Mouse (Mus musculus) heart, embryonic 14.5 days (tissue): ENCODE results near the gene Rpl11. TPM values are rescaled to one million over a fixed set of nuclear protein-coding genes. Genes with fewer than 3 reads are reported as not detected.

Experiments
- ATAC-seq: fragments of 200-750 bp; cut with Nextera tagmentation; 2 replicates; pipeline ENCODE4 v1.8.0; 2017; ENCODE audit warnings: low read depth, moderate TSS enrichment; ENCODE audit not compliant: insufficient number of reproducible peaks, insufficient read depth, low FRiP score
- H3K27ac ChIP-seq, 2 experiments: fragments of 200-500 bp in 1 of 2; fragments of 300-500 bp in 1 of 2; sonication (generic) in 1 of 2; replicated peaks in 1 of 2; 2 replicates each; pipeline ENCODE4 v1.5.1; 2012 to 2014; ENCODE audit warnings: low read depth in 2 of 2, low read length in 2 of 2, control low read depth in 1 of 2, mild to moderate bottlenecking in 1 of 2, mixed read lengths in 1 of 2; ENCODE audit not compliant: control insufficient read depth in 1 of 2, insufficient read depth in 1 of 2
- H3K27me3 ChIP-seq: fragments of 300-500 bp; sonication (generic); 2 replicates; pipeline ENCODE4 v1.6.1; 2014; ENCODE audit warnings: mild to moderate bottlenecking, low read length, control low read depth; ENCODE audit not compliant: control insufficient read depth, insufficient read depth
- H3K36me3 ChIP-seq: fragments of 300-500 bp; sonication (generic); 2 replicates; pipeline ENCODE4 v1.6.1; 2014; ENCODE audit warnings: mild to moderate bottlenecking, control low read depth, low read length, mixed read lengths; ENCODE audit not compliant: control insufficient read depth, insufficient read depth
- H3K4me1 ChIP-seq, 2 experiments: fragments of 200-500 bp in 1 of 2; fragments of 300-500 bp in 1 of 2; sonication (generic) in 1 of 2; 2 replicates each; pipeline ENCODE4 v1.6.1; 2012 to 2014; ENCODE audit warnings: low read length in 2 of 2, control low read depth in 1 of 2, mixed read lengths in 1 of 2; ENCODE audit not compliant: control insufficient read depth in 2 of 2, insufficient read depth in 2 of 2
- H3K4me2 ChIP-seq: fragments of 300-500 bp; sonication (generic); 2 replicates; pipeline ENCODE4 v1.6.1; 2014; ENCODE audit warnings: mild to moderate bottlenecking, low read length
- H3K4me3 ChIP-seq, 2 experiments: fragments of 200-500 bp in 1 of 2; fragments of 300-500 bp in 1 of 2; sonication (generic) in 1 of 2; 2 replicates each; pipeline ENCODE4 v1.5.1; 2012 to 2014; ENCODE audit warnings: low read length in 2 of 2, mild to moderate bottlenecking in 2 of 2, control low read depth in 1 of 2, low read depth in 1 of 2, moderate library complexity in 1 of 2; ENCODE audit not compliant: control insufficient read depth in 1 of 2, insufficient read depth in 1 of 2
- H3K9ac ChIP-seq: fragments of 300-500 bp; sonication (generic); 2 replicates; pipeline ENCODE4 v1.6.1; 2014; ENCODE audit warnings: mild to moderate bottlenecking, low read length
- H3K9me3 ChIP-seq: fragments of 300-500 bp; sonication (generic); 2 replicates; pipeline ENCODE4 v1.6.1; 2016; ENCODE audit warnings: low read length, control low read depth; ENCODE audit not compliant: control insufficient read depth
- WGBS: fragments of 180-500 bp; shearing (Covaris S2); extraction: QIAGEN DNeasy Blood & Tissue Kit; methylation state at CpG from one replicate; pipeline ENCODE4 v1.1.7; 2014; 5-methylcytosine and 5-hydroxymethylcytosine counted together
- polyA plus RNA-seq: library from polyadenylated mRNA; unstranded; fragments of >200 nt; fragmentation: Nextera tagmentation; extraction: Ambion mirVana; gene quantifications from 2 replicates; pipeline ENCODE4 v1.2.1, GENCODE M21; 2014

The Rpl11 gene
- polyA plus RNA-seq, 1 experiment from 2014 or later = 329 TPM

GRCm38 (mm10) chr4:136052060-136052459, 1.2 kb downstream of the Rpl11 start:
- WGBS = 2% methylated on average over 3 of the region's 3 CpGs
- H3K9me3 ChIP-seq = no peaks in the 10 kb centered on the region
- ATAC-seq = no peak
- H3K4me3 ChIP-seq = peak overlapping the region; percentile 84 to 99
- peaks cover 3 to 15% of the 10 kb centered on the region in 2 experiments for H3K4me1 ChIP-seq
- H3K9ac ChIP-seq = peak overlapping the region; percentile 100
- no peaks in the 10 kb centered on the region for H3K27me3 ChIP-seq
- H3K36me3 ChIP-seq = peaks cover 51% of the 10 kb centered on the region
- H3K27ac ChIP-seq = 0 out of 4 replicates have a peak overlapping the region, but pooled peaks of 1 of the 2 experiments have one; percentile 4
- H3K4me2 ChIP-seq = peak overlapping the region; percentile 88

GRCm38 (mm10) chr4:136050226-136050625, 3.0 kb downstream of the Rpl11 start:
- no peak for ATAC-seq
- Histone ChIP-seq H3K4me1 (peaks cover 3 to 15% of the 10 kb centered on the region in 2 experiments), H3K27me3 (no peaks in the 10 kb centered on the region), H3K4me2 (no peak overlapping the region), H3K9ac (no peak overlapping the region), H3K27ac (no peak overlapping the region), H3K4me3 (no peak overlapping the region), H3K9me3 (no peaks in the 10 kb centered on the region), H3K36me3 (peaks cover 70% of the 10 kb centered on the region)
- 91% methylated on average over 6 of the region's 6 CpGs for WGBS

GRCm38 (mm10) chr4:136048291-136049032, 4.8 kb downstream of the Rpl11 start:
- WGBS = 75% methylated on average over 4 of the region's 4 CpGs
- H3K4me1 ChIP-seq = peaks cover 3 to 15% of the 10 kb centered on the region in 2 experiments
- H3K36me3 ChIP-seq = peaks cover 79% of the 10 kb centered on the region
- H3K27me3 ChIP-seq = no peaks in the 10 kb centered on the region
- H3K4me3 ChIP-seq = no peak overlapping the region
- no peak overlapping the region for H3K27ac ChIP-seq
- no peak overlapping the region for H3K4me2 ChIP-seq
- ATAC-seq = no peak
- H3K9me3 ChIP-seq = no peaks in the 10 kb centered on the region
- no peak overlapping the region for H3K9ac ChIP-seq

- Histone ChIP-seq H3K4me1 (peaks cover 3 to 15% of the 10 kb centered on the region in 2 experiments), H3K27ac (no peak overlapping the region), H3K27me3 (no peaks in the 10 kb centered on the region), H3K9ac (0 out of 2 replicates have a peak overlapping the region, but pooled peaks have one; percentile 34), H3K4me3 (no peak overlapping the region), H3K4me2 (no peak overlapping the region), H3K9me3 (no peaks in the 10 kb centered on the region), H3K36me3 (peaks cover 79% of the 10 kb centered on the region)
- WGBS = 62% methylated on average over 4 of the region's 4 CpGs
- ATAC-seq = no peak
Measured at GRCm38 (mm10) chr4:136047626-136048025, 5.6 kb downstream of the Rpl11 start.

GRCm38 (mm10) chr4:136046888-136047287, 6.3 kb downstream of the Rpl11 start:
- H3K36me3 ChIP-seq = peaks cover 75% of the 10 kb centered on the region
- no peaks in the 10 kb centered on the region for H3K27me3 ChIP-seq
- 73% methylated on average over 6 of the region's 6 CpGs for WGBS
- H3K27ac ChIP-seq = no peak overlapping the region
- no peak overlapping the region for H3K4me2 ChIP-seq
- no peak overlapping the region for H3K4me3 ChIP-seq
- H3K9me3 ChIP-seq = no peaks in the 10 kb centered on the region
- H3K4me1 ChIP-seq = peaks cover 3 to 12% of the 10 kb centered on the region in 2 experiments
- peak overlapping the region; percentile 16; the same call in 1 of the 2 replicates for H3K9ac ChIP-seq
- ATAC-seq = no peak

GRCm38 (mm10) chr4:136045091-136045490, 8.1 kb downstream of the Rpl11 start:
- Histone ChIP-seq H3K27me3 (no peaks in the 10 kb centered on the region), H3K9ac (no peak overlapping the region), H3K9me3 (no peaks in the 10 kb centered on the region), H3K4me3 (no peak overlapping the region), H3K36me3 (peaks cover 57% of the 10 kb centered on the region), H3K27ac (no peak overlapping the region), H3K4me1 (no peaks in the 10 kb centered on the region), H3K4me2 (no peak overlapping the region)
- no peak for ATAC-seq
- 84% methylated on average over 5 of the region's 5 CpGs for WGBS

- WGBS = 86% methylated on average over 6 of the region's 6 CpGs
- ATAC-seq = no peak
Measured at GRCm38 (mm10) chr4:136043784-136044400, 9.3 kb downstream of the Rpl11 start.

More at GRCm38 (mm10) chr4:136043784-136044400, 9.3 kb downstream of the Rpl11 start:
- Histone ChIP-seq H3K36me3 (peaks cover 45% of the 10 kb centered on the region), H3K4me3 (no peak overlapping the region), H3K9me3 (no peaks in the 10 kb centered on the region), H3K27me3 (no peaks in the 10 kb centered on the region), H3K4me2 (no peak overlapping the region), H3K27ac (no peak overlapping the region), H3K9ac (no peak overlapping the region), H3K4me1 (no peaks in the 10 kb centered on the region)
